Mouse (Mus musculus): ENCODE data around the gene Oprm1.

The Oprm1 gene

DNA sequence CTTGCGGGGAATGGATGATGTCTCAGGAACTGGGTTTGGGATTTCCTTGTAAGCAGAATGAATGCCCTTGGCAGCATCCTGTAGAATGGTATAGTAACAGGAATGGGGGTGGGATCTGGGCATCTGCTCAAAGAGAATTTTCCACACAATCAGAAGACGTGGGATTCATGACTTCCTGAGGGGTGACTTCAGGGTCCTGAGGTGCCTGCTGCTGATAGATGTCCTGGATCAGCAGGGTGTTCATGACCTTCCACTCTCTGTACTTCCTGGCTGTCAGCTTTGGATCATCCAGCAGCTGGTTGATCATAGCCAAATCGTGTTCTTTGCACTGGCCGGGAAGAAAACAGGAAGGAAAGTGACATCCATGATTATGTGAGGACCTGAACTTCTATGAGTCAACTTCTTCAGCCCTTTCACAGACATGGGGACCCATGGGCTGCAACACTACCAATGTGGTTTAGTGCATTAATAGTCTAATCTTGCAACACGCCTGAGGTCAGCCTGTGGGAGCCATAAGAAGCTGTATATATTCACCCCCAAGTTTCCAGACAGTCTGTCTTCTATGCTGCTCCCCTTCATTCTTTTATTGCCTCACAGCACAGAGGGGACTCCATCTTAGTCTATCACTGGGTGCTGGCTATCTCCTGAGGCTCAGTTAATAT lies 132.2 kb downstream of the Oprm1 start:
- no peak for DNase-seq (ENCODE audit: extremely low read depth, insufficient read length, low spot score)

GRCm38 (mm10) chr10:6895796-6896195 lies 137.5 kb downstream of the Oprm1 start:
- DNase-seq (ENCODE audit: extremely low read depth, insufficient read length, low spot score), result no peak

GRCm38 (mm10) chr10:6896659-6897303 lies 138.5 kb downstream of the Oprm1 start:
- DNase-seq (ENCODE audit: extremely low read depth, insufficient read length, low spot score), result no peak

DNA sequence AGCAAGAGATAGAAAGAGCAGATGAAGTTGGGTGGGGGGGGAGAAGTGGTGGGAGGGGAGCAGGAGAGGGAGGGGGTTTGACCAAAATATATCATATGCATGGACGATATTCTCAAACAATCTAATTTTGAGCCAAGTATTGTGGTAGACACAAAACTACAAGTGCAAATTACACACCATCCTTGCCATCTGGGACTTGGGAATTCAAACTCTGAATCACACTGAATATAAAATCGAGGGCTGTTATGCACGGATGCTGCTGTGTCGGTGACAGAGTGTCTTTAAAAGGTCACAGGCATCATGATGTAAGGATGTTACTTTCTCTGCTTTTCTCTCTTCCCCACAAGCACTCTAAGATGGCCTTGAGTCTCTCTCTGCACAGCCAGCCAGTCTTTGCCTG lies 141.8 kb downstream of the Oprm1 start:
- DNase-seq (ENCODE audit: extremely low read depth, insufficient read length, low spot score), result no peak

GRCm38 (mm10) chr10:6901819-6902393 lies 143.6 kb downstream of the Oprm1 start:
- no peak for DNase-seq (ENCODE audit: extremely low read depth, insufficient read length, low spot score)

GRCm38 (mm10) chr10:6909763-6910162 lies 151.5 kb downstream of the Oprm1 start:
- no peak for DNase-seq (ENCODE audit: extremely low read depth, insufficient read length, low spot score)

DNA sequence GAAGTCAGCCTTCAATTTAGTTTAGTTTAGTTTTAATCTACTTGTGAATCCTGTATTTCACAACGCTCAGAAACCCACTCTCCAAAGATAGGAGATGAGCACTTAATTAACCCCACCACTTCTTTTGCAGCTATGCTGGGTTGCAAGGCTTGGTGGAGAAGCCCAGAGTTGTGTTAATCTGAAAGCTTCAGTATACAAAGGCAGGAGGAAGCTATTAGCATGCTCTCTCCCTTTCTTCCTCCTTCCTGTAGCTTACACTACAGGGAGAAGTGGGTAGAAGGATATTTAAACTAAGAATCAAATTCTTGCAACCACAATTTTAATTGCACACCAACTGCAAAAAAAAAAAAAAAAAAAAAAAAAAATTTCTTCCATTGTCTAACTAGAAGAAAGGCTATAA lies 157.7 kb downstream of the Oprm1 start:
- no peak for DNase-seq (ENCODE audit: extremely low read depth, insufficient read length, low spot score)

- DNase-seq (ENCODE audit: extremely low read depth, insufficient read length, low spot score), result peak; percentile 31
Observed at GRCm38 (mm10) chr10:6916545-6917257, 158.4 kb downstream of the Oprm1 start.

DNA sequence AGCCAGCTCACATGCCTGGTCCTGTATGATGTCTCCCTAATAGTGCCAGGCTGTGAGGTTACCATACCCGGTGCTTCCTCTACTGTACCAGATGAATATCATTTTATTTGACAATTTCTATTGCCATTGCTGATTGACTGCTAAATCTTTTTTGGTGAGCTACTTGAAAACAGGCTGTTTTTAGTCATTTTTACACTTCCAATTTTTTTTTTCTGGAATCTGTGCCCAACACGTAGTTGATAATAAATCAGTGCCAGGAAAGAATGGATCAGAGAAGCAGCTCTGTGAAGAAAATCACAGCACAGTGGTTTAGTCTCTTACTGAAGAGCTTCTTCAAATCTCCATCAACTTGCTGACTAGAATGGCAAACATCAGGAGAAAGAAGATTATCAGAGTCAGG lies 168.4 kb downstream of the Oprm1 start:
- DNase-seq (ENCODE audit: extremely low read depth, insufficient read length, low spot score), result no peak

DNA sequence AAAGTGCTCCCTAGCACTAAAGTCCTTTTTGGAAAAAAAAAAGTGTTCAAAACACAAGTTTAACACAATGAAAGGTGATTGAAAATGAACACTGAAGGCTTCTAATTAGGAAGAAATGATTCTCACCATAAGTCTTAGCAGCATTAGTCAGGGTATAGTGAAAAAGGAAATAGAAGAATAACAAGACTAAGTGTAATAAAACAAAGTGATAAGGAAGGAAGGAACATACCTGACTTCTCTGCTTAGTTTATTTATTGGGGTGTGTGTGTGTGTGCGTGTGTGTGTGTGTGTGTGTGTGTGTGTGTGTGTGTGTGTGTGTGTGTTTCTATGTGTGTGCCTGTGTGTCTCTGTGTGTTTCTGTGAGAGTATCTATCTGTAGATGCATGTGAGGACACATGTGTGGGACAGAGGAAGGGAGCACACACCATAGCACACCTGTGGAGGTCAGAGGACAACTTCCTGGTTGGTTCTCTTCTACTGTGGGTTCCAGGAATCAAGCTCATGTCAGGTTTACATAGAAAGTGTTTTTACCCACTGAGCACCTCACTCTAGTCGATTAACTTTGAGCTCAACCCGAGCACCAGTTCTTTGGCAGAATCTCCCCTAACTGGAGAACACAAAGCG lies 169.4 kb downstream of the Oprm1 start:
- no peak for DNase-seq (ENCODE audit: extremely low read depth, insufficient read length, low spot score)

GRCm38 (mm10) chr10:6928905-6929304 lies 170.6 kb downstream of the Oprm1 start:
- DNase-seq (ENCODE audit: extremely low read depth, insufficient read length, low spot score), result no peak

GRCm38 (mm10) chr10:6930398-6930797 lies 172.1 kb downstream of the Oprm1 start:
- DNase-seq (ENCODE audit: extremely low read depth, insufficient read length, low spot score), result no peak

- DNase-seq (ENCODE audit: extremely low read depth, insufficient read length, low spot score), result no peak
Observed at GRCm38 (mm10) chr10:6930889-6931288, 172.6 kb downstream of the Oprm1 start.

- no peak for DNase-seq (ENCODE audit: extremely low read depth, insufficient read length, low spot score)
Observed at GRCm38 (mm10) chr10:6934776-6935175, 176.5 kb downstream of the Oprm1 start.

DNA sequence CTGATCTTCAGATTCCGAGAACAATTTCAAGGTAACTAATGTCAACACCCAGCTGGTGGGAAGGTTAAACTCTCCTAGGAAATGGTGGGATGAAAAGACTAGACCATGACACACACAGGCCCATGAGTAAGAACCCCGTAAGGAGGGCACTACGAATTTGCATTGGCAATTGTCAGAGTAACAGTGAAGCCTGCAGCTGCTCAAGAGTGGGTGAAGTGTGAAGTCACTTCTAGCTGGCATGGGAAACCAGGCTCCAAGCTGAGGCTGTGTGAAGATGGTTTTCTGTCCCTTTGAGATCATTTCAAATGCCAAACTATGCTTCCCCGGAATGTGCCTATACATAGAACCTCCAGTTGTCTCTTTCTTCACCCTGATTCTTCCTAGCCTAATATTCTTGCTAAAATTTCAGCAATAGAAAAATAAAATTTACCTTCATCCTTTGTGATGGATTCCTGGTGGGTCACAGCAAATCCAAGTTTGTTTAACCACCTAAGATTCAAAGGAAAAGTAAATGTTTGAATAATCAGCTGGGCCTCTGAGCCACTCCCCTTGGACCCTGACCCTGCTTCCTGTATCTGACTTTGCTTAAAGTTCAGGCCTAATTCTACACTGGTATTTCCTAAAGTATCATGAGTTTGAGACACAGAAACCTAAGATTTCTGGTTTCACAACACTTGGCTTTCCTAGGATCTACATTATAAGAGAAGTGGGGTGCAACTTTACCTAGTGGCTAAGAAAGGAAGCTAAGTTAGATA lies 178.5 kb downstream of the Oprm1 start:
- DNase-seq (ENCODE audit: extremely low read depth, insufficient read length, low spot score), result no peak

DNA sequence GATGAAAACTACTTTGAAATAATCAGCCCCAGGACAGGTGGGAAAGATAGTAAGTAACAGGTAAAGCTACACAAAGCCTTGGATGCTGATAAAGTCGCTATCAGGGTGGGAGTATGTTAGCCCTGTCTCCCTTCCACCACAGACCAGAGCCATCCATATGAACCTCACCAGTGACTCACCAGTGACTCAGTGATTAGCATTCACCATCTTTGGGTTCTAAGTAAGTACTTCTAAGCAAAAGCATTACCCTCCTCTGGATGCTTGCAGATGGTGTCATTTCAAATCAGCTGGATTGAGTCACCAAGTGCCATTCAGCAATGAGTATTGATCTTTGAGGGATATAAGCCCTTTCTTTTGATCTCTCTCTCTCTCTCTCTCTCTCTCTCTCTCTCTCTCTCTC lies 194.8 kb downstream of the Oprm1 start:
- DNase-seq (ENCODE audit: extremely low read depth, insufficient read length, low spot score), result no peak

GRCm38 (mm10) chr10:6954533-6954932 lies 196.2 kb downstream of the Oprm1 start:
- no peak for DNase-seq (ENCODE audit: extremely low read depth, insufficient read length, low spot score)

GRCm38 (mm10) chr10:6956357-6956756 lies 198.1 kb downstream of the Oprm1 start:
- DNase-seq (ENCODE audit: extremely low read depth, insufficient read length, low spot score), result no peak

DNA sequence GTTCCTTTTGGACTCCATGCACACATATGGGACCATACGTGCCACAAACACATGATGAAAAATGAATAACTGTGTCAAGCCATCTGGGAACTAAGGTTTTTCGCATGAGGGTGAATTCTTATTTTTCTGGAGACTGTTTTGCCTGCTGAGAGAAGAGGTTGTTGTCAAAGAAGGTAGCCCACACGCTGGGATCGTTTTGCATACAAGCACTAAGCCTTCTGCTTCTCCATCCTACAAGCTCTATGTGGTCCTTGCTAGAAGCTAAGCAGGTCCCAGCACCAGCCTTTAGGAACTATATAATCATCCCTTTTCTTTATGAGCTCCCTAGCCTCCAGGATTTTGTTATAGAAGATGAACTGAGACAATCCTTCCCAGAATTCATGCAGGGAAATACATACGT lies 200.5 kb downstream of the Oprm1 start:
- no peak for DNase-seq (ENCODE audit: extremely low read depth, insufficient read length, low spot score)

- no peak for DNase-seq (ENCODE audit: extremely low read depth, insufficient read length, low spot score)
Observed at GRCm38 (mm10) chr10:6967588-6968242, 209.4 kb downstream of the Oprm1 start.
